Mouse (Mus musculus): ENCODE results near the gene Myo15. TPM values are rescaled to one million over a fixed set of nuclear protein-coding genes. Genes with fewer than 3 reads are reported as not detected.
"Not testable (repeated sequence)": the region's sequence is repeated elsewhere in the genome, so short reads cannot be mapped to it uniquely, and the experiment has no call there.

Gene Myo15
- 0.26 and 0.40 TPM in 2 replicates for polyA plus RNA-seq (2015; fragmentation: Nextera tagmentation; extraction: Ambion mirVana)

- Histone ChIP-seq H3K9me3 (ENCODE audit: control insufficient read depth, low read length) (no peaks in the 10 kb centered on the region), H3K36me3 (ENCODE audit: control insufficient read depth, insufficient read depth, low read length) (peaks cover 45% of the 10 kb centered on the region), H3K4me2 (ENCODE audit: low read length) (no peak within 1 kb of the TSS), H3K4me1 (ENCODE audit: control insufficient read depth, insufficient read depth, low read depth, low read length) (no peaks in the 10 kb centered on the region), H3K9ac (ENCODE audit: low read depth, low read length) (no peak within 1 kb of the TSS), H3K4me3 (ENCODE audit: low read length) (no peak within 1 kb of the TSS), H3K27ac (ENCODE audit: low read depth, low read length) (no peak within 1 kb of the TSS), H3K27me3 (replicated peaks; ENCODE audit: control insufficient read depth, insufficient read depth, low read length) (no peaks in the 10 kb centered on the region)
- 81% methylated on average over 3 of the region's 3 CpGs for whole genome bisulfite sequencing
- no peak for ATAC-seq
Measured at GRCm38 (mm10) chr11:60469039-60469438, at the start of gene Myo15. Myo15 (plus strand) TSS chr11:60469339.

- Histone ChIP-seq H3K9ac (ENCODE audit: low read depth, low read length) (no peak overlapping the region), H3K4me3 (ENCODE audit: low read length) (no peak overlapping the region), H3K27ac (ENCODE audit: low read depth, low read length) (no peak overlapping the region), H3K4me1 (ENCODE audit: control insufficient read depth, insufficient read depth, low read depth, low read length) (peaks cover 11% of the 10 kb centered on the region), H3K4me2 (ENCODE audit: low read length) (no peak overlapping the region), H3K27me3 (replicated peaks; ENCODE audit: control insufficient read depth, insufficient read depth, low read length) (no peaks in the 10 kb centered on the region), H3K36me3 (ENCODE audit: control insufficient read depth, insufficient read depth, low read length) (no peaks in the 10 kb centered on the region; the same call in 1 of the 2 replicates), H3K9me3 (ENCODE audit: control insufficient read depth, low read length) (no peaks in the 10 kb centered on the region)
- ATAC-seq = no peak
- WGBS = 68% methylated on average over 5 of the region's 6 CpGs
Measured at GRCm38 (mm10) chr11:60422046-60422668, 47.0 kb upstream of the Myo15 start.

GRCm38 (mm10) chr11:60423006-60423405 lies 46.1 kb upstream of the Myo15 start:
- ATAC-seq = no peak
- 44% methylated on average over 1 of the region's 1 CpGs for WGBS
- Histone ChIP-seq H3K4me2 (ENCODE audit: low read length) (no peak overlapping the region), H3K36me3 (ENCODE audit: control insufficient read depth, insufficient read depth, low read length) (peaks cover 1% of the 10 kb centered on the region; the same call in 1 of the 2 replicates), H3K9ac (ENCODE audit: low read depth, low read length) (no peak overlapping the region), H3K9me3 (ENCODE audit: control insufficient read depth, low read length) (no peaks in the 10 kb centered on the region), H3K27me3 (replicated peaks; ENCODE audit: control insufficient read depth, insufficient read depth, low read length) (no peaks in the 10 kb centered on the region), H3K27ac (ENCODE audit: low read depth, low read length) (no peak overlapping the region), H3K4me1 (ENCODE audit: control insufficient read depth, insufficient read depth, low read depth, low read length) (peaks cover 11% of the 10 kb centered on the region), H3K4me3 (ENCODE audit: low read length) (no peak overlapping the region)

GRCm38 (mm10) chr11:60426417-60426816 lies 42.7 kb upstream of the Myo15 start:
- Histone ChIP-seq H3K4me3 (ENCODE audit: low read length) (no peak overlapping the region), H3K27ac (ENCODE audit: low read depth, low read length) (no peak overlapping the region), H3K27me3 (replicated peaks; ENCODE audit: control insufficient read depth, insufficient read depth, low read length) (no peaks in the 10 kb centered on the region), H3K4me2 (ENCODE audit: low read length) (no peak overlapping the region), H3K36me3 (ENCODE audit: control insufficient read depth, insufficient read depth, low read length) (peaks cover 4% of the 10 kb centered on the region), H3K9ac (ENCODE audit: low read depth, low read length) (no peak overlapping the region), H3K9me3 (ENCODE audit: control insufficient read depth, low read length) (no peaks in the 10 kb centered on the region), H3K4me1 (ENCODE audit: control insufficient read depth, insufficient read depth, low read depth, low read length) (no peaks in the 10 kb centered on the region)
- ATAC-seq = no peak
- WGBS = 93% methylated on average over 1 of the region's 1 CpGs

GRCm38 (mm10) chr11:60427628-60428027 lies 41.5 kb upstream of the Myo15 start:
- 91% methylated on average over 3 of the region's 3 CpGs for WGBS

GRCm38 (mm10) chr11:60433501-60433900 lies 35.6 kb upstream of the Myo15 start:
- Histone ChIP-seq H3K4me3 (ENCODE audit: low read length) (no peak overlapping the region), H3K27ac (ENCODE audit: low read depth, low read length) (no peak overlapping the region), H3K9me3 (ENCODE audit: control insufficient read depth, low read length) (no peaks in the 10 kb centered on the region), H3K36me3 (ENCODE audit: control insufficient read depth, insufficient read depth, low read length) (peaks cover 28% of the 10 kb centered on the region), H3K27me3 (replicated peaks; ENCODE audit: control insufficient read depth, insufficient read depth, low read length) (no peaks in the 10 kb centered on the region), H3K4me2 (ENCODE audit: low read length) (no peak overlapping the region), H3K4me1 (ENCODE audit: control insufficient read depth, insufficient read depth, low read depth, low read length) (no peaks in the 10 kb centered on the region), H3K9ac (ENCODE audit: low read depth, low read length) (no peak overlapping the region)
- no peak for ATAC-seq

More at GRCm38 (mm10) chr11:60427628-60428027, 41.5 kb upstream of the Myo15 start:
- Histone ChIP-seq H3K36me3 (ENCODE audit: control insufficient read depth, insufficient read depth, low read length) (peaks cover 10% of the 10 kb centered on the region), H3K27ac (ENCODE audit: low read depth, low read length) (no peak overlapping the region), H3K27me3 (replicated peaks; ENCODE audit: control insufficient read depth, insufficient read depth, low read length) (no peaks in the 10 kb centered on the region), H3K4me3 (ENCODE audit: low read length) (no peak overlapping the region), H3K4me2 (ENCODE audit: low read length) (no peak overlapping the region), H3K4me1 (ENCODE audit: control insufficient read depth, insufficient read depth, low read depth, low read length) (no peaks in the 10 kb centered on the region), H3K9ac (ENCODE audit: low read depth, low read length) (no peak overlapping the region), H3K9me3 (ENCODE audit: control insufficient read depth, low read length) (no peaks in the 10 kb centered on the region)
- ATAC-seq = no peak

GRCm38 (mm10) chr11:60435133-60435532 lies 34.0 kb upstream of the Myo15 start:
- 96% methylated on average over 1 of the region's 1 CpGs for WGBS
- Histone ChIP-seq H3K36me3 (ENCODE audit: control insufficient read depth, insufficient read depth, low read length) (peaks cover 28% of the 10 kb centered on the region), H3K4me3 (ENCODE audit: low read length) (no peak overlapping the region), H3K9me3 (ENCODE audit: control insufficient read depth, low read length) (no peaks in the 10 kb centered on the region), H3K4me1 (ENCODE audit: control insufficient read depth, insufficient read depth, low read depth, low read length) (no peaks in the 10 kb centered on the region), H3K9ac (ENCODE audit: low read depth, low read length) (no peak overlapping the region), H3K27ac (ENCODE audit: low read depth, low read length) (no peak overlapping the region), H3K27me3 (replicated peaks; ENCODE audit: control insufficient read depth, insufficient read depth, low read length) (no peaks in the 10 kb centered on the region), H3K4me2 (ENCODE audit: low read length) (no peak overlapping the region)
- ATAC-seq = no peak

GRCm38 (mm10) chr11:60436618-60437017 lies 32.5 kb upstream of the Myo15 start:
- Histone ChIP-seq H3K9me3 (ENCODE audit: control insufficient read depth, low read length) (no peaks in the 10 kb centered on the region), H3K4me2 (ENCODE audit: low read length) (no peak overlapping the region), H3K36me3 (ENCODE audit: control insufficient read depth, insufficient read depth, low read length) (peaks cover 32% of the 10 kb centered on the region), H3K27ac (ENCODE audit: low read depth, low read length) (no peak overlapping the region), H3K9ac (ENCODE audit: low read depth, low read length) (no peak overlapping the region), H3K4me1 (ENCODE audit: control insufficient read depth, insufficient read depth, low read depth, low read length) (no peaks in the 10 kb centered on the region), H3K4me3 (ENCODE audit: low read length) (no peak overlapping the region), H3K27me3 (replicated peaks; ENCODE audit: control insufficient read depth, insufficient read depth, low read length) (no peaks in the 10 kb centered on the region)
- ATAC-seq = no peak
- 97% methylated on average over 3 of the region's 3 CpGs for WGBS

GRCm38 (mm10) chr11:60439621-60440020 lies 29.5 kb upstream of the Myo15 start:
- H3K9ac ChIP-seq (ENCODE audit: low read depth, low read length); H3K9me3 ChIP-seq (ENCODE audit: control insufficient read depth, low read length); ATAC-seq; H3K27ac ChIP-seq (ENCODE audit: low read depth, low read length); H3K4me1 ChIP-seq (ENCODE audit: control insufficient read depth, insufficient read depth, low read depth, low read length); H3K27me3 ChIP-seq (replicated peaks; ENCODE audit: control insufficient read depth, insufficient read depth, low read length); H3K4me3 ChIP-seq (ENCODE audit: low read length); H3K4me2 ChIP-seq (ENCODE audit: low read length): not testable (repeated sequence)
- peaks cover 33% of the 10 kb centered on the region for H3K36me3 ChIP-seq (ENCODE audit: control insufficient read depth, insufficient read depth, low read length)
- 21% methylated on average over 1 of the region's 1 CpGs for WGBS

All from hindbrain, embryonic 16.5 days (tissue).